Comparison of ENCODE assay signal across 10 mouse cellular contexts in the genomic region with DNA sequence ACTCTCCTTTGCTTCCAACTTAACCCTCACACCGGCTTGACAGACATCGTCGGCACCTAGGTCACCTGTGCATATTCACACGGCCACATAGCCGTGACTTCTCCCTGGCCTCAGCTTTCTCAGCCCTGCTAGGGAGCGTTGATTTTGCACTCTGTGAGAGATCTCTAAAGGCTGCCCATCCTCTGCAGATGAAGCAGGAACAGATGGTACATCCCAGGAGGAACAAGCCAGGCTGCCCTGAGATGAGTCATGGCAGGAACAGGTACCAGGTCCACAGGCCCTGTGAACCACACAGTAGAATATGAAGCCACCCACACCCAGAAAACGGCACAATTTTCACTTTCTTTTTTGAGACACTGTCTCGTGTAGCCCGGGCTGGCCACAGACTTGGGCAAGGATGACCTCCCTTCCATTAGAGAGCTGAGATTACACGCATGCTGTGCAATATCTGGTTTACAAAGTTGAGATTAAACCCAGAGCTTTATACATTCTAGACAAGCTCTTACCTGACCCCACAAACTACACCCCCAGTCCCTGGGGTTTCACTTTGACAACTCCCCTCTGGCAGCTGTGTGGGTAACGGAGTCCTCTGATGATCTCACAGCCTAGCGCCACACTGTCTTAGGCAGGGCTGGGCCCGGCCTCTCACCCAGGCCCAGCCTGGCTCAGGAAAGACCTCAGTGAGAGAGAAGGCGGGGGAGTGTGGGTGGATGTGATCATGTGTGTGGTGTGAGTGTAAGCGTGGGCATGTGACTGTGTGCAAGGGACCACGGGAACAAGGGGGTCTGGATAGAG. TPM values are rescaled to one million over a fixed set of nuclear protein-coding genes. Genes with fewer than 3 reads are reported as not detected.
DNase-seq lines count a peak whose midpoint lies in the region; ATAC-seq and TF ChIP-seq lines count a peak whose summit lies in the region.
"Had no signal": no experiment of that assay in that cellular context is flagged by ENCODE, and none has a peak within 500 bp of the region (broad histone marks: within the 10 kb centered on the region; RNA-seq: fewer than 3 reads in every experiment).

No protein-coding gene starts in this region.

- H3K9me3 ChIP-seq in neural tube, embryonic 11.5 days (ENCODE audit: control insufficient read depth, low read length) = no peaks in the 10 kb centered on the region

- H3K4me1 ChIP-seq in neural tube, embryonic 11.5 days (ENCODE audit: control insufficient read depth, insufficient read depth, low read length) = no peaks in the 10 kb centered on the region

- 87% methylated on average over 16 of the region's 16 CpGs for WGBS in neural tube, embryonic 11.5 days

- 0 out of 2 replicates have a peak, but pooled peaks have one; percentile 27 for ATAC-seq in neural tube, embryonic 11.5 days (ENCODE audit: insufficient read depth, low FRiP score, low TSS enrichment)
- peak; percentile 53 for ATAC-seq in monocyte, adult 5-6 weeks (replicated peaks; ENCODE audit: insufficient number of reproducible peaks, low FRiP score, low TSS enrichment, poor library complexity, severe bottlenecking)

- no peak overlapping the region for H3K4me2 ChIP-seq in neural tube, embryonic 11.5 days (ENCODE audit: low read depth)

- no peak for TF ChIP-seq CTCF in gastrocnemius, adult 2 months (IDR thresholded peaks at IDR 0.05)

- intact Hi-C loops in gastrocnemius, adult 2 months (cut with DNase I) = no loop called here
- intact Hi-C loops in gastrocnemius, postnatal 14 days (cut with DNase I; ENCODE audit: low total_unique reads) = no loop called here
- intact Hi-C loops in heart, postnatal 10 days (cut with DNase I) = no loop called here

- DNase-seq in gastrocnemius, adult 2 months = no peak
- no peak for DNase-seq in gastrocnemius, postnatal 14 days
- no peak for DNase-seq in neural tube, embryonic 11.5 days (ENCODE audit: low spot score)
- no peak for DNase-seq in neural tube, embryonic 10.5 days (ENCODE audit: extremely low spot score, low spot score)
- peak; percentile 82 for DNase-seq in cerebellum, adult 11-12 months
- no peak for DNase-seq in heart, postnatal 10 days
- DNase-seq in kidney, adult 11 months = no peak
- DNase-seq: adrenal gland, adult 8-10 months had no signal

- H3K4me3 ChIP-seq in gastrocnemius, adult 2 months = no peak overlapping the region
- H3K4me3 ChIP-seq in neural tube, embryonic 11.5 days (ENCODE audit: low read depth, low read length) = no peak overlapping the region

- peak overlapping the region; percentile 35; the same call in 1 of the 2 replicates for H3K27ac ChIP-seq in gastrocnemius, adult 2 months
- no peak overlapping the region for H3K27ac ChIP-seq in neural tube, embryonic 11.5 days (ENCODE audit: low read depth, low read length)
- H3K27ac ChIP-seq: liver, embryonic 14.5 days had no signal

- no peaks in the 10 kb centered on the region; the same call in 1 of the 2 replicates for H3K27me3 ChIP-seq in neural tube, embryonic 11.5 days (ENCODE audit: control insufficient read depth, insufficient read depth, low read length)

- no peak overlapping the region for H3K9ac ChIP-seq in neural tube, embryonic 11.5 days (ENCODE audit: low read length)
- H3K9ac ChIP-seq: liver, embryonic 14.5 days had no signal

- no peaks in the 10 kb centered on the region for H3K36me3 ChIP-seq in neural tube, embryonic 11.5 days (ENCODE audit: control insufficient read depth, insufficient read depth, low read length)

RNA-seq across cellular contexts. Expression of a gene that starts 10.5 kb away (rescaled TPM):
- 1 to 10 TPM; 1.4 to 3.0 TPM for total RNA-seq in gastrocnemius, adult 2 months (2021)
- total RNA-seq in gastrocnemius, postnatal 14 days (2021) = 1 to 10 TPM; 4.6 to 5.4 TPM
- polyA plus RNA-seq in neural tube, embryonic 11.5 days (2014; fragmentation: Nextera tagmentation; extraction: Ambion mirVana) = 11.3 and 13.5 TPM in 2 replicates
- 11.8 to 14.7 TPM (median 13.1 TPM) in 3 replicates for total RNA-seq in monocyte, adult 5-6 weeks (2017)
- total RNA-seq in heart, postnatal 10 days (2021) = 1 to 10 TPM; 4.2 to 4.6 TPM

RNA-seq across cellular contexts. Expression of a gene that starts 36.5 kb away (rescaled TPM):
- under 1 TPM in 1 of 2 experiments, not detected in 1; 0.17 TPM for total RNA-seq in gastrocnemius, adult 2 months (2021)
- under 1 TPM in 1 of 2 experiments, not detected in 1; 0.13 TPM for total RNA-seq in gastrocnemius, postnatal 14 days (2021)
- 0.22 and 0.24 TPM in 2 replicates for polyA plus RNA-seq in neural tube, embryonic 11.5 days (2014; fragmentation: Nextera tagmentation; extraction: Ambion mirVana)
- total RNA-seq in monocyte, adult 5-6 weeks (2017) = 0.29 TPM in 1 of 3 replicates, not detected in the others
- under 1 TPM; 0.12 to 0.14 TPM for total RNA-seq in heart, postnatal 10 days (2021)
